Mouse (Mus musculus): ENCODE measurements at regions not wholly inside any gene's neighbourhood (a gene's known extent, or its start where the extent isn't known, plus 50 kb on each side); places are given as distances from the start of the nearest gene placed in this dataset.

DNA sequence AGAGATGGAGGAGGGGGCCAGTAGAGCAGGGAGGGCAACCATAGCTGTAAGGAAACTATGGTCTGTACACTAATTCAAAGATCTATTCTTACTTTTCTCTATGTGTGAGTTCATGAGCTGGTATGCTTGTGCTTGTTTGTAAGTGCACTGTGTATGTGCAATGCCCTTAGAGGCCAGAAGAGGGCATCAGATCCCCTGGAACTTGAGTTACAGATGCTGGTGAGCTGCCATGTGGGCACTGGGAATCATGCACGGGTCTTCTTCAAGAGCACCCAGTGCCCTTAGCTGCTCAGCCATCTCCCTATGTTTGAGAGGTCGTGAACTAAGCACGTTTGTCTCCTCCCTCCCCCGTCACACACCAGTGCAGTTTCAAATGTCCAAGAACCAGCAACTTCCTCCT, 68.9 kb downstream of the Tbx3 start:
- no peak overlapping the region for H3K27ac ChIP-seq (ENCODE audit: insufficient read depth, low read depth, low read length)
- TF ChIP-seq CTCF (IDR thresholded peaks at IDR 0.05; ENCODE audit: low read depth, low read length) (no peak), POLR2A (IDR thresholded peaks at IDR 0.05; ENCODE audit: borderline replicate concordance, low read depth, low read length) (no peak)

GRCm38 (mm10) chr5:119741116-119741515, 70.6 kb downstream of the Tbx3 start:
- Histone ChIP-seq H3K4me3 (ENCODE audit: insufficient read depth, low read length) (no peak overlapping the region), H3K27ac (ENCODE audit: insufficient read depth, low read depth, low read length) (no peak overlapping the region), H3K4me1 (ENCODE audit: control insufficient read depth, insufficient read depth, low read length) (no peaks in the 10 kb centered on the region)
- TF ChIP-seq CTCF (IDR thresholded peaks at IDR 0.05; ENCODE audit: low read depth, low read length): peak; percentile 85
- no peak for TF ChIP-seq POLR2A (IDR thresholded peaks at IDR 0.05; ENCODE audit: borderline replicate concordance, low read depth, low read length)

More for the DNA sequence above, 68.9 kb downstream of the Tbx3 start:
- no peak overlapping the region for H3K4me3 ChIP-seq (ENCODE audit: insufficient read depth, low read length)
- H3K4me1 ChIP-seq (ENCODE audit: control insufficient read depth, insufficient read depth, low read length): no peaks in the 10 kb centered on the region

DNA sequence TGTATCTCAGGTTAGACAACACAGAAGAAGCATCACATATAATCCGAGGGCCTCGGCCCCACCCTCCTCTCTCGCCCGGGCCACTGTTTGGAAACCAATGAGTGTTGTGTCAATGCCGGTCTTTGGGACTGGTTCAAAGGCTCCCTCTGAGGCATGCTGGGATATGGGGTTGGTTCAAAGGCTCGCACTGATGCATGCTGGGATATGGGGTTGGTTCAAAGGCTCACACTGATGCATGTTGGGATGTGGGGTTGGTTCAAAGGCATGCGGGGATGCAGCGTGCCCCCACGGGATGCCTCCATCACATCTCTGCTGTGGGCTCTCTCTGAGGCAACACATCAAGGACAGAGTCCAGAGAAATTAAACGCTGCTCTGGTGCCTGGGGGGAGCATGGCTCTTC, 73.3 kb downstream of the Tbx3 start:
- Histone ChIP-seq H3K4me1 (ENCODE audit: control insufficient read depth, insufficient read depth, low read length) (no peaks in the 10 kb centered on the region), H3K27ac (ENCODE audit: insufficient read depth, low read depth, low read length) (no peak overlapping the region), H3K4me3 (ENCODE audit: insufficient read depth, low read length) (no peak overlapping the region)
- TF ChIP-seq POLR2A (IDR thresholded peaks at IDR 0.05; ENCODE audit: borderline replicate concordance, low read depth, low read length): no peak
- TF ChIP-seq CTCF (IDR thresholded peaks at IDR 0.05; ENCODE audit: low read depth, low read length): no peak

DNA sequence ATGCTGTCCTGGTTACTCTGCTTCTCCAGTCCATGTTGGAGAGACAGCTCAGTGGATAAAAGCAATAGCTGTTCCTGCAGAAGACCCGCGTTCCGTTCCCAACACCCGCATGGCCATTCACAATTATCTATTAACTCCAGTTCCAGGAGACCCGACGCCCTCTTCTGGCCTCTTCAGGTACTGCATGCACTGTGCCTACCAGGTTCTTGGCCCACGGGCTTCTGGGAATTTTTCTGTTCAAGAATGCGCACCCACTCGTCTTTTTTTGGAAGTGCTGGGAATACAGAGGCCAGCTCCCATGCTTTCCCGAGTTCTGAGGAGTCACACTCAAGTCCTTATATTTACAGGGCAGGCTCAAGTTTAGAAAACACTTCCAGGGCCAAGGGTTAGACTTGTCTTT, 76.6 kb downstream of the Tbx3 start:
- TF ChIP-seq POLR2A (IDR thresholded peaks at IDR 0.05; ENCODE audit: borderline replicate concordance, low read depth, low read length) (no peak), CTCF (IDR thresholded peaks at IDR 0.05; ENCODE audit: low read depth, low read length) (no peak)
- H3K4me1 ChIP-seq (ENCODE audit: control insufficient read depth, insufficient read depth, low read length): no peaks in the 10 kb centered on the region
- no peak overlapping the region for H3K27ac ChIP-seq (ENCODE audit: insufficient read depth, low read depth, low read length)
- H3K4me3 ChIP-seq (ENCODE audit: insufficient read depth, low read length): no peak overlapping the region

- no peaks in the 10 kb centered on the region for H3K4me1 ChIP-seq (ENCODE audit: control insufficient read depth, insufficient read depth, low read length)
- TF ChIP-seq CTCF (IDR thresholded peaks at IDR 0.05; ENCODE audit: low read depth, low read length) (no peak), POLR2A (IDR thresholded peaks at IDR 0.05; ENCODE audit: borderline replicate concordance, low read depth, low read length) (no peak)
- H3K27ac ChIP-seq (ENCODE audit: insufficient read depth, low read depth, low read length): no peak overlapping the region
- H3K4me3 ChIP-seq (ENCODE audit: insufficient read depth, low read length): no peak overlapping the region
These were observed 78.2 kb downstream of the Tbx3 start for GRCm38 (mm10) chr5:119748667-119749066.

DNA sequence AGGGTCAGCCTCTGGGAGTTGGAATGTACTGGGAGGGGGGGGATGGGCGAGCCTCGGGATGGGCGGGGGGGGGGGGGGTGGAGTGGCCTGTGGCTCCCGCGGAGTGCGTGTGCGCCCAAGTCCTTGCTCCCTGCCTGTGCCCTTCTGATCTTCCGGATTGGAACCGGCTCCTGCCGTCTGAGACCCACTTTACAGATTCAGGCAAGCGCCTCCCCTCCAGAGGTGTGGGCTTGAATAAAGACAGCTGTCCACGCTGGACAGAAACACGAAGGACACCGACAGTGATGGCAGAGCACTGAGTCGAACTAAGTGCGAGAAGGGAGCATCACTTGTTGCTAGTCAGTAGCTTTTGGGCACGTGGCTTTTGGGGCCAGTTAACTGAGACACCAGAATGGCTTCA, 78.7 kb downstream of the Tbx3 start:
- H3K4me3 ChIP-seq (ENCODE audit: insufficient read depth, low read length): no peak overlapping the region

GRCm38 (mm10) chr5:119755782-119756181, 76.7 kb upstream of the Tbx5 start:
- H3K4me3 ChIP-seq (ENCODE audit: insufficient read depth, low read length): no peak overlapping the region
- H3K4me1 ChIP-seq (ENCODE audit: control insufficient read depth, insufficient read depth, low read length): no peaks in the 10 kb centered on the region
- H3K27ac ChIP-seq (ENCODE audit: insufficient read depth, low read depth, low read length): no peak overlapping the region
- TF ChIP-seq POLR2A (IDR thresholded peaks at IDR 0.05; ENCODE audit: borderline replicate concordance, low read depth, low read length): no peak

More for the DNA sequence above, 78.7 kb downstream of the Tbx3 start:
- no peak for TF ChIP-seq POLR2A (IDR thresholded peaks at IDR 0.05; ENCODE audit: borderline replicate concordance, low read depth, low read length)
- TF ChIP-seq CTCF (IDR thresholded peaks at IDR 0.05; ENCODE audit: low read depth, low read length): no peak
- no peaks in the 10 kb centered on the region for H3K4me1 ChIP-seq (ENCODE audit: control insufficient read depth, insufficient read depth, low read length)
- H3K27ac ChIP-seq (ENCODE audit: insufficient read depth, low read depth, low read length): no peak overlapping the region

GRCm38 (mm10) chr5:119758880-119759279, 73.6 kb upstream of the Tbx5 start:
- Histone ChIP-seq H3K4me1 (ENCODE audit: control insufficient read depth, insufficient read depth, low read length) (no peaks in the 10 kb centered on the region), H3K4me3 (ENCODE audit: insufficient read depth, low read length) (no peak overlapping the region), H3K27ac (ENCODE audit: insufficient read depth, low read depth, low read length) (no peak overlapping the region)
- TF ChIP-seq POLR2A (IDR thresholded peaks at IDR 0.05; ENCODE audit: borderline replicate concordance, low read depth, low read length) (no peak), CTCF (IDR thresholded peaks at IDR 0.05; ENCODE audit: low read depth, low read length) (no peak)

GRCm38 (mm10) chr5:119762102-119762501, 70.4 kb upstream of the Tbx5 start:
- no peak for TF ChIP-seq CTCF (IDR thresholded peaks at IDR 0.05; ENCODE audit: low read depth, low read length)
- no peak for TF ChIP-seq POLR2A (IDR thresholded peaks at IDR 0.05; ENCODE audit: borderline replicate concordance, low read depth, low read length)
- no peak overlapping the region for H3K4me3 ChIP-seq (ENCODE audit: insufficient read depth, low read length)
- H3K27ac ChIP-seq (ENCODE audit: insufficient read depth, low read depth, low read length): no peak overlapping the region
- no peaks in the 10 kb centered on the region for H3K4me1 ChIP-seq (ENCODE audit: control insufficient read depth, insufficient read depth, low read length)

DNA sequence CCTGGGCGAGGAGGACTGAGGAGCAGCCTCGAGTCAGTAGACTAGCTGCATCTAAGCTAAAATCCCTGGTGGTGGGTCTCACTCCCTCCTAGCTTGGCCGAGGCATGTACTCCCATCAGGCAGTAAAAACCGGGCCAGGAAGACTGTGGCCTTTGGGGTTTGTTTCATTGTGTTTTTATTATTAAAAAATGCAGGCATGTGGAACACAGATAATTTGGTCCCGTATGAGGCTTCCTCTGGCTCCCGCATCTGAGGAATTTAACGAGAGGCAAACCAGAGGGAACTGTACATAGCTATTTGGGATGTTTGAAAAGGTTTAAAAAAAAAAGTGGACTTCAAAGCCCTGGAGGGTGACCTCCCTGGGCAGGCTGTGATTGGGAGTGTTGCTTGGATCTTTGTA, 69.1 kb upstream of the Tbx5 start:
- no peak for TF ChIP-seq CTCF (IDR thresholded peaks at IDR 0.05; ENCODE audit: low read depth, low read length)
- TF ChIP-seq POLR2A (IDR thresholded peaks at IDR 0.05; ENCODE audit: borderline replicate concordance, low read depth, low read length): no peak
- Histone ChIP-seq H3K4me3 (ENCODE audit: insufficient read depth, low read length) (no peak overlapping the region), H3K4me1 (ENCODE audit: control insufficient read depth, insufficient read depth, low read length) (no peaks in the 10 kb centered on the region), H3K27ac (ENCODE audit: insufficient read depth, low read depth, low read length) (no peak overlapping the region)

- TF ChIP-seq CTCF (IDR thresholded peaks at IDR 0.05; ENCODE audit: low read depth, low read length): no peak
- TF ChIP-seq POLR2A (IDR thresholded peaks at IDR 0.05; ENCODE audit: borderline replicate concordance, low read depth, low read length): no peak
- Histone ChIP-seq H3K4me1 (ENCODE audit: control insufficient read depth, insufficient read depth, low read length) (no peaks in the 10 kb centered on the region), H3K4me3 (ENCODE audit: insufficient read depth, low read length) (no peak overlapping the region), H3K27ac (ENCODE audit: insufficient read depth, low read depth, low read length) (no peak overlapping the region)
These were observed 66.1 kb upstream of the Tbx5 start for GRCm38 (mm10) chr5:119766372-119766771.
